Mouse (Mus musculus) limb, embryonic 12.5 days (tissue): ENCODE measurements at regions not wholly inside any gene's neighbourhood (a gene's known extent, or its start where the extent isn't known, plus 50 kb on each side); places are given as distances from the start of the nearest gene placed in this dataset.

Source experiments
- ATAC-seq: fragments of 200-750 bp; cut with Nextera tagmentation; 2 replicates; pipeline ENCODE4 v1.8.0; 2017; ENCODE audit warnings: low read depth, moderate TSS enrichment; ENCODE audit not compliant: insufficient number of reproducible peaks, insufficient read depth, low FRiP score, low TSS enrichment
- H3K27ac ChIP-seq: fragments of 300-500 bp; sonication (generic); 2 replicates; pipeline ENCODE4 v1.5.1; 2016; ENCODE audit warnings: mild to moderate bottlenecking, moderate library complexity
- H3K27me3 ChIP-seq: fragments of 300-500 bp; sonication (generic); 2 replicates; pipeline ENCODE4 v1.6.1; 2016; ENCODE audit warnings: mild to moderate bottlenecking, moderate library complexity
- H3K36me3 ChIP-seq: fragments of 300-500 bp; sonication (generic); 2 replicates; pipeline ENCODE4 v1.6.1; 2016; ENCODE audit warnings: mild to moderate bottlenecking, moderate library complexity
- H3K4me1 ChIP-seq: fragments of 300-500 bp; sonication (generic); replicated peaks from 2 replicates; pipeline ENCODE4 v1.6.1; 2016
- H3K4me2 ChIP-seq: fragments of 300-500 bp; sonication (generic); 2 replicates; pipeline ENCODE4 v1.6.1; 2016; ENCODE audit warnings: mild to moderate bottlenecking, moderate library complexity
- H3K4me3 ChIP-seq: fragments of 300-500 bp; sonication (generic); replicated peaks from 2 replicates; pipeline ENCODE4 v1.5.1; 2016; ENCODE audit warnings: mild to moderate bottlenecking
- H3K9ac ChIP-seq: fragments of 300-500 bp; sonication (generic); replicated peaks from 2 replicates; pipeline ENCODE4 v1.6.1; 2016; ENCODE audit warnings: mild to moderate bottlenecking, moderate library complexity
- H3K9me3 ChIP-seq: fragments of 300-500 bp; sonication (generic); 2 replicates; pipeline ENCODE4 v1.6.1; 2016; ENCODE audit warnings: mild to moderate bottlenecking, moderate library complexity
- WGBS: fragments of 180-500 bp; shearing (Covaris S2); methylation state at CpG from one replicate; pipeline ENCODE4 v1.1.7; 2016; 5-methylcytosine and 5-hydroxymethylcytosine counted together

GRCm38 (mm10) chr6:31325621-31326020 is 72.9 kb upstream of the Mkln1 start:
- Histone ChIP-seq H3K4me2 (no peak overlapping the region), H3K9me3 (no peaks in the 10 kb centered on the region), H3K9ac (no peak overlapping the region), H3K4me1 (no peaks in the 10 kb centered on the region), H3K27ac (no peak overlapping the region), H3K4me3 (no peak overlapping the region), H3K27me3 (no peaks in the 10 kb centered on the region), H3K36me3 (no peaks in the 10 kb centered on the region)
- no peak for ATAC-seq
- WGBS = 82% methylated on average over 1 of the region's 1 CpGs

GRCm38 (mm10) chr6:31330327-31330726 is 68.2 kb upstream of the Mkln1 start:
- no peak for ATAC-seq
- Histone ChIP-seq H3K4me3 (no peak overlapping the region), H3K36me3 (no peaks in the 10 kb centered on the region), H3K9ac (no peak overlapping the region), H3K4me1 (no peaks in the 10 kb centered on the region), H3K9me3 (no peaks in the 10 kb centered on the region), H3K27me3 (no peaks in the 10 kb centered on the region), H3K27ac (no peak overlapping the region), H3K4me2 (no peak overlapping the region)
- 86% methylated on average over 7 of the region's 7 CpGs for WGBS

GRCm38 (mm10) chr6:31330868-31331267 is 67.7 kb upstream of the Mkln1 start:
- H3K9me3 ChIP-seq = no peaks in the 10 kb centered on the region
- H3K27ac ChIP-seq = no peak overlapping the region
- WGBS = 87% methylated on average over 3 of the region's 3 CpGs
- ATAC-seq = no peak
- no peaks in the 10 kb centered on the region for H3K36me3 ChIP-seq
- no peak overlapping the region for H3K4me3 ChIP-seq
- no peak overlapping the region for H3K9ac ChIP-seq
- H3K4me1 ChIP-seq = no peaks in the 10 kb centered on the region
- H3K4me2 ChIP-seq = no peak overlapping the region
- H3K27me3 ChIP-seq = no peaks in the 10 kb centered on the region

- no peak overlapping the region for H3K27ac ChIP-seq
- no peak overlapping the region for H3K9ac ChIP-seq
- no peak overlapping the region for H3K4me2 ChIP-seq
- no peak overlapping the region for H3K4me3 ChIP-seq
- WGBS = 78% methylated on average over 6 of the region's 6 CpGs
- no peaks in the 10 kb centered on the region for H3K4me1 ChIP-seq
- H3K27me3 ChIP-seq = no peaks in the 10 kb centered on the region
- no peaks in the 10 kb centered on the region for H3K9me3 ChIP-seq
- ATAC-seq = no peak
- no peaks in the 10 kb centered on the region for H3K36me3 ChIP-seq
Observed at GRCm38 (mm10) chr6:31332254-31332653, 66.3 kb upstream of the Mkln1 start.

- H3K27ac ChIP-seq = no peak overlapping the region
- H3K9ac ChIP-seq = no peak overlapping the region
- ATAC-seq = no peak
- no peak overlapping the region for H3K4me3 ChIP-seq
- no peaks in the 10 kb centered on the region for H3K36me3 ChIP-seq
- H3K4me1 ChIP-seq = no peaks in the 10 kb centered on the region
- WGBS = 76% methylated on average over 4 of the region's 4 CpGs
- no peaks in the 10 kb centered on the region for H3K27me3 ChIP-seq
- no peaks in the 10 kb centered on the region for H3K9me3 ChIP-seq
- H3K4me2 ChIP-seq = no peak overlapping the region
Observed at GRCm38 (mm10) chr6:31332714-31333113, 65.8 kb upstream of the Mkln1 start.

- no peaks in the 10 kb centered on the region for H3K9me3 ChIP-seq
- H3K9ac ChIP-seq = no peak overlapping the region
- ATAC-seq = no peak
- no peaks in the 10 kb centered on the region for H3K4me1 ChIP-seq
- no peaks in the 10 kb centered on the region for H3K27me3 ChIP-seq
- no peak overlapping the region for H3K4me3 ChIP-seq
- 70% methylated on average over 16 of the region's 16 CpGs for WGBS
- H3K27ac ChIP-seq = no peak overlapping the region
- H3K36me3 ChIP-seq = no peaks in the 10 kb centered on the region
- H3K4me2 ChIP-seq = no peak overlapping the region
Observed at GRCm38 (mm10) chr6:31333228-31333922, 65.2 kb upstream of the Mkln1 start.

GRCm38 (mm10) chr6:31334086-31334485 is 64.4 kb upstream of the Mkln1 start:
- Histone ChIP-seq H3K9ac (no peak overlapping the region), H3K4me2 (no peak overlapping the region), H3K4me3 (no peak overlapping the region), H3K27ac (no peak overlapping the region), H3K4me1 (no peaks in the 10 kb centered on the region), H3K9me3 (no peaks in the 10 kb centered on the region), H3K27me3 (no peaks in the 10 kb centered on the region), H3K36me3 (no peaks in the 10 kb centered on the region)
- no peak for ATAC-seq
- 84% methylated on average over 4 of the region's 4 CpGs for WGBS

GRCm38 (mm10) chr6:31339122-31339947 is 59.2 kb upstream of the Mkln1 start:
- ATAC-seq = no peak
- Histone ChIP-seq H3K27ac (no peak overlapping the region), H3K4me1 (0 out of 2 replicates have a peak, but pooled peaks cover 7% of the 10 kb centered on the region), H3K36me3 (no peaks in the 10 kb centered on the region), H3K9me3 (no peaks in the 10 kb centered on the region), H3K9ac (no peak overlapping the region), H3K4me3 (no peak overlapping the region), H3K27me3 (no peaks in the 10 kb centered on the region), H3K4me2 (no peak overlapping the region)
- 47% methylated on average over 13 of the region's 13 CpGs for WGBS

- ATAC-seq = no peak
- 61% methylated on average over 1 of the region's 1 CpGs for WGBS
Observed at GRCm38 (mm10) chr6:31339948-31340250, 58.6 kb upstream of the Mkln1 start.

GRCm38 (mm10) chr6:31345366-31346084 is 53.0 kb upstream of the Mkln1 start:
- no peak overlapping the region for H3K4me2 ChIP-seq
- no peaks in the 10 kb centered on the region for H3K36me3 ChIP-seq
- no peaks in the 10 kb centered on the region for H3K4me1 ChIP-seq
- no peaks in the 10 kb centered on the region for H3K27me3 ChIP-seq
- H3K27ac ChIP-seq = no peak overlapping the region
- no peak for ATAC-seq
- WGBS = 71% methylated on average over 10 of the region's 10 CpGs
- H3K4me3 ChIP-seq = no peak overlapping the region
- no peaks in the 10 kb centered on the region for H3K9me3 ChIP-seq
- no peak overlapping the region for H3K9ac ChIP-seq

More at GRCm38 (mm10) chr6:31339948-31340250, 58.6 kb upstream of the Mkln1 start:
- H3K9ac ChIP-seq = no peak overlapping the region
- H3K27me3 ChIP-seq = no peaks in the 10 kb centered on the region
- no peak overlapping the region for H3K4me2 ChIP-seq
- 0 out of 2 replicates have a peak, but pooled peaks cover 7% of the 10 kb centered on the region for H3K4me1 ChIP-seq
- H3K36me3 ChIP-seq = no peaks in the 10 kb centered on the region
- H3K9me3 ChIP-seq = no peaks in the 10 kb centered on the region
- H3K27ac ChIP-seq = no peak overlapping the region
- H3K4me3 ChIP-seq = no peak overlapping the region

GRCm38 (mm10) chr6:31348333-31348732 is 50.2 kb upstream of the Mkln1 start:
- Histone ChIP-seq H3K4me2 (no peak overlapping the region), H3K4me3 (no peak overlapping the region), H3K9ac (no peak overlapping the region), H3K9me3 (no peaks in the 10 kb centered on the region), H3K36me3 (no peaks in the 10 kb centered on the region), H3K4me1 (no peaks in the 10 kb centered on the region), H3K27ac (no peak overlapping the region), H3K27me3 (no peaks in the 10 kb centered on the region)
- no peak for ATAC-seq
- WGBS = 89% methylated on average over 4 of the region's 4 CpGs
